Mouse (Mus musculus): Measurements from ENCODE around the gene Shisal1.

Shisal1 gene

DNA sequence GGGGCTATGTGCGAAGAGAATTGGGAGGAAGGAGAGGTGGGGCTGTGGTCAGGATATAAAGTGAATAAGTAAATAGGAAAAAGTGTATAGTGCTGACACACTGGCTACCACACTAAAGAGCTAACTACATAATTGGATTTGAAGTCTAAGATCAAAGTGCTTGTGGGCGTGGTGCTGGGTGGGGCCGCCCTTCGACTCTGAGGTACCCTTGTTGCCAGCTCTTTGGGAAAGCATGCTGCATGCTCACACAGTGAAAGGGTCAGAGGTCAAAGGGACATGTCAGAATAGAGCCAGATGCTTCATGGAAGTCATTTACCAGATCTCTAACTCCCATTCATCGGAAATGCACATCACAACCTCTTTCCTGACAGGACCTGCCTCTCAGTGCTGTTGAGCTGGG is 74.1 kb downstream of the Shisal1 start:
- no peak for DNase-seq (ENCODE audit: low read depth, low spot score)

DNA sequence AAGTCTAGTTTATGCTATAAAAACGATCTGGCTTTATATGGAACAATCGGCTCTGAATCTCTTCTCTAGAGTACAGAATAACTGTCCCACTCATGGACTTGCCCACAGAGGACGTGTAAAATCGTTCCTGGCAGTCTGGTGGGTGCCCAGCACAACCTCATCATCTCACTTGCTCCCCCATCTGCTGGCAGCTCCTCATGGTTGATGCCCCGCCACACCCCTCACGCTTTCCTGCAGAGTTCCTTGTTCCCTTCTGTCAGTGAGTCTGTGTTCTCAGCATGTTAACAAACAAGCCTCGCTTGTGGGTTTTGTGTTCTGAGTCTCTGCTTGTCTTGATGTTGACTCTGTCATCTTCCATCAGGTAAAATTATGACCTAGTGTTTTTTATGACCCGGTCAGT is 79.5 kb downstream of the Shisal1 start:
- no peak for DNase-seq (ENCODE audit: low read depth, low spot score)

DNA sequence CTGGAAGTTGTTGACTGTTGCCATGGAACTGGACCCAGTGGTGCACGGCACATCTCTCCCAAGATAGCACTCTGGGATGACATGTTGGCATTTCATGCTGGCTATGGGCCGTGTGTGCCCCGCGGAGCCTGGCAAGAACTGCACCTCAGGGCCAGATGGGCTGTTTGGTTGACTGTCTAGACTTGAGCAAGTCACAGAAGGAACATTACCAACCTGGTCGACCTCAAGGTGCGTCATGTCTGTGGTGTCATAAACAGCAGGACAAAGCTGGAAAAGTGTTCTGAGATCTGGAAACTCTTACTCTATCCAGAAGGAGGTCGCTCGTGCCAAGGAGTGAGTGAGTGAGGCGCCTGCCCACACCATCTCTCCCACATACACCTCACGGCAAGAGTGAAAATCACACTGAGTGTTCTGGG is 80.3 kb downstream of the Shisal1 start:
- no peak for DNase-seq (ENCODE audit: low read depth, low spot score)

DNA sequence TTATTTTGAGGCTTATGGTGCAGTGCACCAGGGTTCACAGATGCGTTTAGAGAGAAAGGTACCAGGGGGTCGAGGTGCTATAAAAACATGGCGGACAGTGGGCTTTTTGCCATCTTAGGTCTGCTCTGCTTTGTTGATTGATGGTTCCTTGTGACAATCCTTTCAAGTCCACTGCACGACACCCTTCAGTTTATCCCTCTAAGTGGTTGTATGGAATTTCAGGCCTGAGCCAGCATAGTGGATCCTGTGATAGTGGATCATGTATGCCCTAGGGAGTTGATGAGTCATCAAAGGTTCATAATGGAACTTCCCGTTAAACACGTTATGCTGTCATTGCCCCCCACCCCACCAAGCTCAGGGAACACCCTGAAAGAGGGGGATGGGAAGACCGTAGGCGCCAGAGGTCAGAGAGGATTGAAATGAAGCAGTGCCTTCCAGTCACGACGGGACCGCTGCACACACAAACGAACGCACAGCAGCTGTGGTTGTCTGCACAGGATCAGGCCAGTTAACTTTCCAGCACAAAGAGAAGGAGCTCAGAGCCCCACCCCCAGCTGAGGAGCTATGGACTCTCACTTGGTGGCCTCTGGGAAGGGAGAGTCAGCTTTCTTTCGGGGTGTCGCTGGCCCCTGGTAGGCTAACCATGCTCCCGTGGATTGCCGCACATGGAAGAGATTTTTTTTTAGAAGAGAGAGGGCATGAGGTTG is 81.1 kb downstream of the Shisal1 start:
- peak; percentile 55 for DNase-seq (ENCODE audit: low read depth, low spot score)

DNA sequence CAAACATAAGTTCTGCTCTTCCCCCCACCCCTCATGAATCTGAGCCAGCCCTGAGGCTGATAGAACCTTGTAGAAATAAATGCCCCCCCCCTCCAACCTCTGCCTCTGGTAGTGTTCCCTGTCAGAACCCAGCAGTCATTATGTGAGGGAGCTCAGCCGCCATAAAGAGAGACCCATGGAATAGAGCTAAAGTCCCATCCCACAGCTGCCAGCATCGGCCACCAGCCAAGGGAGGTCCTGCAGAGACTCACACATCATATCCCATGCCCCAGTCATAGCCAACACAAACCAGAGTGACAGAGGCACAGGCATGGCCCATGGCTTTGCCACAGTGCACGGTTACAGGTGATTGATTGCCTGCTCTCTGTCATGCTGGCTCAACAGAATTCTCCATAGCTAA is 82.2 kb downstream of the Shisal1 start:
- DNase-seq (ENCODE audit: low read depth, low spot score), result no peak

DNA sequence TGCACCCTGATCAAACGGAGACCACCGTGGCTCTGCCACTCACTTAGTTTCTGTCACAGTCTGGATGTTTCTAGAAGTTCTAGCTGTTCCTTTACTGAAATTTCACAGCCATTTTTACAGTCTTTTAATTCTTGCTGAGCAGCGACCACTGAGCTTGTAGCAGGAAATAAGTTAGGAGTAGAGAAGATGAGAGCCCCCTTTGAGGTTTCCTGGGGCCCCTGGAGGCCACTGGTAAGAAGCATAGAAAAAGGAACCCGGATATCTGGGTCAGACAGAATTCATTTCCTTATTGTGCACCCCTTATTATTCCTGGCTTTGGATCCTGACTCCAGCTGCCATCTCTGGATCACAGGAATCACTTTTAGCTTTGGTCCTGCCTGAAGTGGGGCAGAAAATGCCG is 91.8 kb downstream of the Shisal1 start:
- no peak for DNase-seq (ENCODE audit: low read depth, low spot score)

DNA sequence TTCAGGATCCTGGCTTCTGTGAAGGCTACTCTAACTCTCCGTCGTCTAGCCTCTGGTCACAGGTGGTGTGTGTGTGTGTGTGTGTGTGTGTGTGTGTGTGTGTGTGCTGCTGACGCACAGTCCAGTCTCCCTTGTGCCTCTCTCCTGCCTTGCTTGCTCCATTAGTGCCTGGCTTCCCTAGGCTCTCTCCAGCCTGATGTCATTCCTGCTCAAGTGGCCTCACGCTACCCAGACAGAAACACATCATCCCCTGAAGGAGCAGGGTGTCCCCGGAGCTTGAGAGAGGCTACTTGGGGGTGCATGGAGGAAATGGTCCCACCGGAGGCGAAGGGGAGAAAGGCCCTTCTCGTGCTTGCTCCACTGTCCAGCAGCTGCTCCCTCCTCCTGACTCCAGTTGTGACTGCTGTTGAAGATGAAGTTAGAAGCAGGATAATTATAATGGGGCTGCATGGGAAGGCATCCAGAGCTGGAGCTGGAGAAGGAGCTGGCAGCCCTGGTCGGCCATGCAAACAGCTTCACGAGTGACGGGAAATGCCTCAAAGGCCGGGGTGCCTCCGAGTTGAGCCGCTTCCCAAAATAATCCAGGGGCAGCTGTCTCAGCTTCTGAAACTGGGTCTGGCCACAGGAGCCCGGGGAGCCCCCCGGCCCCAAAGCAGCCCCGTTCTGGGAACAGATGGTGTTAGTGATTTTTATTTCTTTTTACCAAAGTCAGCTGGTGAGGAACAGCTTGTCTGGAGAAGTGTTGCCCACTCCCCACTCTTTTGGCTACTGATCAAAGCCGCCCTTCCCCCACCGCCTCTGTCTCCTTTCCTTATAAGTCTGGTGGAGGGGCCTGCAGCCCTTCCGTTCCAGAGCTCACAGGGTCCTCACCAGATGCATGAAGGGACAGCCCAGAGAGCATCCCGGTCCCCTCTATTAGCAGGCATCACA is 94.7 kb downstream of the Shisal1 start:
- DNase-seq (ENCODE audit: low read depth, low spot score), result no peak

DNA sequence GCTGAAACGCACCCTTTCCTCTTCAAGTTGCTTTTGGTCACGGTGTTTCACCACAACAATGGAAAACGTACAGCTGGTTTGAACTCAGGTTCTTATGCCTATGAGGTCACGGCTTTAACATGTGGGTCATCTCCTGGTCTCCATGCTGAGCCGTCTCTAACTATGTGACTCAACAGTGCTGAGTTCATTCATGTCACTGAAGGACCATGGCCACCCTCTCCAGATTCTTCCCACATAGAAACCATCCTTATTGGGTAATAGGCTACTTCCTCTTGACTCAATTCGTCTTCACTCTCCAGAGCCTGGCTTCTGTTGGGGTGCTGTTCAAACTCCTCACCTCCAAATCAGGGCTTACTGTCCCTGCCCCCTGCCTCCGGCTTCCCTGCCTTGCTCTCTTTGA is 95.6 kb downstream of the Shisal1 start:
- DNase-seq (ENCODE audit: low read depth, low spot score), result no peak

DNA sequence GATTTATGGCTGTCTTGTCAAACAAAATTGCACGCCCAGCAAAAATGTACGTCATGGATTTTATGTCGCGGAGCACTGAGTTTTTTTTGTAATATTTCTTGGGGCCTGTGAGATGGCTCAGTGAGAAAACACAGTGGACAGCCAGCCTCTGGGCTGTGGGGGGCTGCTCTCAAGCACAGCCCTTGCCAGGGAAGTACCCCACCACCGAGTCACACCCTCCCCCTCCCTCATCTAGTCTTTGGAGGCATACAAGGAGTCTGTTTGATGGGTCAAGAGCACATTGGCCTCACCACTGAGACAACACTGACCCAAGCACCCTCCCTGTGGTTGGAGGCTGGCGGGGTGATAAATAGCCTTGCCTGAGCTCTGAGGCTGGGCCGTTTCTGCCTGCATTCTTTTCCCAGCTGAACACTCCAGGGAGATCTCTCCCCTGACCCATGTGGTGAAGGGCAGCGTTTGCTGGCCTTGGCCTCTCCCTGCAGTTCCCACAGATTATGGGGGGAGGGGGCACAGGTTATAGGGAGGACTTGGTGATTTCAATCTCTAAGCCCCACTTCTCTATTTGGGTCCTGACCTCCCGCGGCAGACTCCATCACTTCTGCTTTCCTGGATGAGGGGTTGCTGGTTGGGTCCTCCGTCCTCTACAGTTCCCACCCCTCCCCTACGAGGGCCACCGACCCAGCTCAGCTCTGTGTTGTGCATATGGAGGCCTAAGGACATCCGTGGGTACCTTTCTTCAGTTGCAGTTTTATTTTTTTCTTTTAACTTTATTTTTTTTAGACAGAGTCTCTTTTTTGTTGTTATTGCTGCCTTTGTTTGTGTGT is 96.8 kb downstream of the Shisal1 start:
- peak; percentile 77 for DNase-seq (ENCODE audit: low read depth, low spot score)

DNA sequence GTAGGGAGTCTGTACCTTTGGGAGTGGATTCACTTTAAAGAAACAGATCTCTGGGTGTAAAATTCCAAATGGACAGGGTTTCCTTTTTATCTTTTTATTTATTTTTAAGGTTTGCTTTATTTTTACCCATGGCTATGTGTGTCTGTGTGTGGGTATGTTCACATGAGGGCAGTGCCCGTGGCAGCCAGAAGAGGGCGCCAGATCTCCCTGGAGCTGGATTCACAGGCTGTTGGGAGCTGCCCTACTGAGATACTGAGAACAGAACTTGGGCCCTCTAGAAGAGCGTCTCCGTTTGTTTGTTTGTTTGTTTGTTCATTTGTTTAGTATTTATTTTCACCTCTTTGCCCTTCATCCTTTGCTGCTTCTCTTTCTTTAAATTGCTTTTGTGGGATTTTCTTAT is 98.1 kb downstream of the Shisal1 start:
- DNase-seq (ENCODE audit: low read depth, low spot score), result no peak

DNA sequence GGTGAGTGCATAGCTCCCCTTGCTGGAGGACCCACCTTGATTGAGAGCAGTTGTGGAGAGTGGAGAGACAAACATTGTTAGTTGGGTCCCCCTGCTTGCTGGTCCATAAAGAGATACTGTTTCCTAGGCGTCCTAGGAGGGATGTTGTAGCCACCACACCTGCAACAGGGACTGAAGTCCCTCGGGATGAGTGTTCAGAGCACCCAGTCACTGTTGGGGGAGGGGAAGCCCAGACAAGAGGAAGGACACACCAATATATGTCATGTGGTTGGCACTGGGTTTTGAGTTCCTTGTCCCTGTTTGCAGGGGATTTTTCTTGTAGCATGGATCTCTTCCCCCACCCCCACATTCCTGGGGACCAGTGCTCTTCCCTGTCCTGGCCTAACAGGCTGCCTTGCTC is 106.0 kb downstream of the Shisal1 start:
- no peak for DNase-seq (ENCODE audit: low read depth, low spot score)

DNA sequence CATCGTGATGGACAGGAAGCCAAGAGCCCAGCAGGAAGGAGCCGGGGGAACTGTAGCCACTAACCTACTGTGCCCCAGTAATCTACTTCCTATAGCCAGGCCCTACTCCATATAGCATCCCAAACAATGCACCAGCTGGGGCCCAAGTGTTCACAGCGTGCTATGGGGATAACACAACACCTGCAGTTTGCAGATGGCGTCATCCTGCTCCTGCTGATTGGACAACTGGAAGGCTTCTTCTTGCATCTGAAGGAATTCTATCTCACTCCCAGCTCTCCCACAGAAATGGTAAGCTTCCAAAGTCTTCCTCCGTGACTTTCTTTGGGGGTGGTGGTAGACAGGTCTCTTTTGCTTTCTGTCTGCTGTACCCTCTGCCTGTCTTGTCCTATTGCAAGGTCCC is 109.3 kb downstream of the Shisal1 start:
- no peak for DNase-seq (ENCODE audit: low read depth, low spot score)

DNA sequence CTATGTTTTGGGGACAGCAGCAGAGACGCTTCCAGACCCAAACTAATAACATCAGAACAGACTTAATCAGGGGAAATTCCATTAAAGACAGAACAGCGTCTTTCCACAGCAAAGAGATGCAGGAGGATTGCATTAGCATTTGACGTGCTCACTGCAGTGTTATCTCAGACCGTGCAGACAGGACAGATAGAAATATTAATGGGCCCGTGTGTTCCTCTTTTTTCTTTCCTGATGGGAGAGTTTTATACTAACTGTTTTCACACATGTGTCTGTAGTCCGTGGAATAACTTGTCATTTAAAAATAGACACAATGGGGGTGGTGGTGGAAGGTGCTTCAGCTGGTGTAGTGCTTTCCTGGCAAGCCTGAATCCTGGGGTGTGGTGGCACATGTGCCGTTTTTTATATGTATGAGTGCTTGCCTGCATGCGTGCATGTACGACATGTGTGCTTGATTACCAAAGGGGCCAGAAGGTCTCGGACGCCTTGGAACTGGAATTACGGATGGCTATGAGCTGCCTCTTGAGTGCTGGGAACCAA is 110.5 kb downstream of the Shisal1 start:
- DNase-seq (ENCODE audit: low read depth, low spot score), result no peak

DNA sequence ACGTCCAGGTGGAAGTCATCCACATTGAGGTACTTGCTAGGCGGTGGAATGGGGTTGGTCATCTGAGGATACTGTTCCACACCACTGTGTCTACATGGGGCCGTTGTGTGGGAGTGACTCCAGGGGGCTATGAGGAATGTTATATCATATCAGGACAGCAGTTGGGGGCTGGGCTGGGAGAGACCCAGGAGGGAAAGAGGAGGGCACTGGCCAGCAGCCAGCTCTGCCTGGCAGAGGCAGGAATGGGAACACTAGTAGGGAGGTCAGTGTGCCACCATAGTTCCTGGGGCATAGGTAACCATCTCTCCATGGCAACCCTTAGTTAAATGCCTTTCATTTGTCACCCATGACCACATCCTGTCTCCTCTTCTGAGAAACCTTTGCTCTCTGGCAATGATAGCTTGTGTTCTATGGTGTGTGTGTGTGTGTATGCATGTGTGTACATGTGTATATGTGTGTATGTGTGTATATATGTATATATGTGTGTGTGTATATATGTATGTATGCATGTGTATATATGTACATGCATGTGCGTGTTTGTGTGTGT is 115.8 kb downstream of the Shisal1 start:
- no peak for DNase-seq (ENCODE audit: low read depth, low spot score)

DNA sequence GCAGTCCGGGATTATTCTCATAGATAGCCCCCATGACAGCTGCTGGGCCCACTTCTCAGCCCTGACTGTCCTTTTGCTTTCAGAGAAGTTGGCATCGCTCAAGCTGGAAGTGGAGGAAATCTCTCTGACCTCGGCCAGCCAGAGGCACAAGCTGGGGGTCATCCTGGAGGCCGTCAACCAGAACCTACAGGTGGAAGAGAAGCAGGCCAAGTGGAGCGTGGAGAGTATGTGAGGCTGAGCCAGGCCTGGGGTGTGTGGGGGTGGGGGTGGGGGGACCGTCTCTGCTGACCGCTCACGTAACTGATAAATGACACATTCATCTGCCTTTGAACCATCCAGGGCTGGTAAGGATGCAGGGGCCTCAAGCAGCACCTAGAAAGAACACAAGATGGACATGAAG is 117.0 kb downstream of the Shisal1 start:
- no peak for DNase-seq (ENCODE audit: low read depth, low spot score)

Data from mesoderm, embryonic 11.5 days (tissue).